Mouse (Mus musculus): ENCODE measurements at regions not wholly inside any gene's neighbourhood (a gene's known extent, or its start where the extent isn't known, plus 50 kb on each side); places are given as distances from the start of the nearest gene placed in this dataset.

GRCm38 (mm10) chr16:86501074-86501952, 599.7 kb upstream of the Adamts5 start:
- no peak for DNase-seq

DNA sequence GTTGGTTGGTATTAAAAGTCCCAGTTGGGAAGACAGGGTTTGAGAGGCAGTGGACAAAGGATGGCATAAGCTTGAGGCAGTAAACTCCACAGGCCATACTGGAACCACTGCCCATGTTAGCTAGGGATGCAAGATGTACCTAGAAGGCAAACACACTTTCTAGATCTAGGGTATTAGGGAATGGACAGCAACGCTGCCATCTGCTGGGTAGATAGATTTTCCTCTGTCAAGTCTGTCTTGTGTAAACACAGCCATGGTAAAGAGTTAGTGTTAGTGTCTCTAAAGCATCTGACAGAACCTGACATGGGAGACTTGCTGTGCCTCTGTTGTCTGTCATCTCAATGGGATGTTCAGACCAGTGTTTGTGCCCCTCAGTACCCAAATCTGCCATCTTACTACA, 573.5 kb upstream of the Adamts5 start:
- no peak for DNase-seq

GRCm38 (mm10) chr16:86473059-86473740, 571.6 kb upstream of the Adamts5 start:
- no peak for DNase-seq

DNA sequence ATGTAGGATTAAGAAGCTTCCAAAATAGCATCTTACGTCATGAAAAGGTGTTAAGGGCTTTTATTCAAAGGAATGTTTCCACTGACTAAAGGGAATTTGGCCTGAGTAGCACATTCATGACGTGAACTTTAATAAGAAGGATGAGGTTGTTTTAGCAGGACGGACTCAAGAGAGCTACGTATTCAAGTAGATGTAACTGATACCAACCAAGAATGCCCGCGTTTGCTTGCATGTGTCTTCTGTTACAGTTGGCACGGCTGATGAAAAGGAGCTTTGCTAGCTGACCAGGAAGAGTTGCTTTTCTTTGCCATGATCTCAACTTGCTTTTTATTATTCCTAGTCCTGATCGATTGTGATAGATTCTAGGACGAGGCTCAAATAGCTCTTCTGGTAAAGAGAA, 559.4 kb upstream of the Adamts5 start:
- no peak for DNase-seq

GRCm38 (mm10) chr16:86456649-86457048, 555.0 kb upstream of the Adamts5 start:
- DNase-seq, result no peak

- DNase-seq, result no peak
These were observed 553.2 kb upstream of the Adamts5 start for GRCm38 (mm10) chr16:86454810-86455209.

DNA sequence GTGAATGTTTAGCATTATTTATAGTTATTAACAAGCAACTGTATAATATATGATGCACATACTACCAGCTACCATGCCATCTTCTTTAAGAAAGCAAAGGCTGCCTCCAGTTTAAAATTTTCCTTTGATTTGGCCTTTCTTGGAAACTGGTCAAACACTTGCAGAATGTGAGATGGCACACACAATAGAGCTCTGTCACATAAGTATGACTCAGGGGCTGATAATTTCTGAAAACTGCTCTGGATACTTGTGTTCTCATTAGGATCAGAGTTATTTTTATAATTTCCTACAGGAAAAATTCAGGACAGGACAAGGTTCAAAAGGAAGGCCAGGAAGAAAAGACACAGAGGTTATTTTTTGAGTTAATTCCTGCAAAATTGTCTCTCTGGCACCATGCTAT, 552.4 kb upstream of the Adamts5 start:
- DNase-seq, result no peak

DNA sequence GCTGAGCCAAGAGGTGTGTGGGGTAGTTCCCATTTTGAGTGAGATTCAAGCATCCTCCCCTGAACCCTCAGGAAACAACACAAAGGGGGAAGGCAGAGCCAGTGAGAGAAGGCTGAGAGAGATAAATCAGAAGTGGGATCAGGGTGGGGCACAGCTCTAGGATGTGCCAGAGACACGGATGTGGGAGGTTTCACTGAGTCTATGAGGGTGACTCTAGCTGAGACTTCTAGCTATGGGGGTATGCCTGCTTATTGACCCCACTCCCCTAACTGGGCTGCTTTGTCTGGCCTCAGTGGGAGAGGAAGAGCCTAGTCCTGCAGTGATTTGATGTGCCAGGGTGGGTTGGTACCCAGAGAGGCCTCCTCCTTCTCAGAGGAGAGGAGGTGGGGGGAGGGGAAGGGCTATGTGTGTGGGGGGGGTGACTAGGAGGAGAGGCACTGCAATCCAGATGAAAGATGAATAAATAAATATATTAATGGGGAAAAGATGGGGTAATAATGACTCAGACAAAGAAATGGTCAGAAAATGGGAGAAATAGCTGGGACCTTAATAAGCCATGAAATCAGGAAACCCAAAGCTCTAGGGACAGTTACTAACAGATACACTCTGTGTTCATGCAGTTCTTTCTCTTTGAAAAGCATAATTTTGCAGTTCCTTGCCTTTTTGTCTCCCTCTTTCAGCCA, 547.0 kb upstream of the Adamts5 start:
- DNase-seq, result no peak

DNA sequence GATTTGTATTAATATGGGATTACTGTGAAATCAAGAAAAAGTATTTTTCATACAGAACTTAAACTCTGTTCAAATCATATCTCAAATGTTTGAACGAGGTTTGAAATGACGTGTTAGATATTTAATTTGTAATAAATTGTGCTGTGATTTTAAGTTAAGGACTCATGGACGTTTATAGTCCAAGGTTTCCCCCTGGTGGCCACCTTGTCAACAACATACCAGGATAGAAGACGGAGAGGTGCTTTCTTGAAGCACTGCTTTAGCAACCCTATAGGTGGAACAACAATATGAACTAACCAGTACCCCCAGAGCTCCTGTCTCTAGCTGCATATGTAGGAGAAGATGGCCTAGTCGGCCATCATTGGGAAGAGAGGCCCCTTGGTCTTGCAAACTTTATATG, 517.8 kb upstream of the Adamts5 start:
- peak; percentile 86 for DNase-seq

DNA sequence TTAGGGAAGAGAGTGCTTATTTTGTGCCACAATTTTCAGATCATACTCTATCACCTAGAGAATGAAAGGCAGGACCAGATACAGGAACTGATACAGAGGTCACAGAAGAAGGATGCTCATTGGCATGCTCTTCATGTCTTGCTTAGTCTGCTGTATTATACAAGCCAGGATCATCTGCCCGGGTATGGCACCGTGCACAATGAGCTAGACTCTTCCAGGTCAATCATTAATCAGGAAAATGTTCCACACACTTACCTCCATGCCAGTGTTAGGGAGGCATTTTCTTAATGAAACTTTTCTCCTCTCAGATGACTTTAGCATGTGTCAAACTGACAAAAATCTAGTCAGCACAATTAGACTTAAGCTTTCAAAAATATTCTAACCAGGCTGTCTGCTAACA, 502.7 kb upstream of the Adamts5 start:
- DNase-seq, result no peak

GRCm38 (mm10) chr16:86401381-86401780, 499.8 kb upstream of the Adamts5 start:
- no peak for DNase-seq

DNA sequence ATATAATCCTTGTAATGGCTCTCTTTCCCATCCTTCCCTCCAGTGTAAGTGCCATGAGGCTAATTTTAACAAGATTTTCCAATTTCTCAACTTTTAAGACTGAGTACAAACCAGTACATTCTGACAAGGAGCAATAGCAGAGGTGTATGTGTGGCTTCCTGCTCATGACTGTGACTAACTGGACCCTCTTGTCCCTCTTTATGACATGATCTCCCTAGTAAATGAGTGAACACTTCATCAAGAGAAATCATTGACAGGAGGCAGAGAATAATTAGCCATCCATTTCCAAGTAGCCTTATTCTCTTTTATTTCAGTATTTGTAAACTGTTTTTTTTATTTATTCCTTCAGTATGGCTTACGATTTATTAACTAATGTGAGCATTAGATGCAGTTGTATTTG, 497.7 kb upstream of the Adamts5 start:
- DNase-seq, result no peak

DNA sequence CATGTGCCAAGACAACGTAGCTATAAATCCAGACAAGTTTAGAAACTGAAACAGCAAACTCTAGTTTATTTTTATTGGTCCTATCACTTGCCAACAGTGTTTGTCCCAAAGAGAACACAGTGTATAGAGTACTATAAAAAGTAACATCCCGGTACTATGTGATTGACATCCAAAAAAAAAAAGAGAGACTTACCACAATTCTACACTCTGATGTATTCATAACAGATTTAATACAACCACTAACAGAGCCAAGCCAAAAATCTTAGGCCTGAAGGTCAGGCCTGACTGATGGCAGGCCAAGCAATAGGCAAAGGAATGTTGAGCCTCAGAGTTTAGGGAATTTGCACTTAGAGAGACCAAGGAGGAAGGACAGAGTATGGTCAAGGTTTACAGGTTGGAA, 495.9 kb upstream of the Adamts5 start:
- no peak for DNase-seq

DNA sequence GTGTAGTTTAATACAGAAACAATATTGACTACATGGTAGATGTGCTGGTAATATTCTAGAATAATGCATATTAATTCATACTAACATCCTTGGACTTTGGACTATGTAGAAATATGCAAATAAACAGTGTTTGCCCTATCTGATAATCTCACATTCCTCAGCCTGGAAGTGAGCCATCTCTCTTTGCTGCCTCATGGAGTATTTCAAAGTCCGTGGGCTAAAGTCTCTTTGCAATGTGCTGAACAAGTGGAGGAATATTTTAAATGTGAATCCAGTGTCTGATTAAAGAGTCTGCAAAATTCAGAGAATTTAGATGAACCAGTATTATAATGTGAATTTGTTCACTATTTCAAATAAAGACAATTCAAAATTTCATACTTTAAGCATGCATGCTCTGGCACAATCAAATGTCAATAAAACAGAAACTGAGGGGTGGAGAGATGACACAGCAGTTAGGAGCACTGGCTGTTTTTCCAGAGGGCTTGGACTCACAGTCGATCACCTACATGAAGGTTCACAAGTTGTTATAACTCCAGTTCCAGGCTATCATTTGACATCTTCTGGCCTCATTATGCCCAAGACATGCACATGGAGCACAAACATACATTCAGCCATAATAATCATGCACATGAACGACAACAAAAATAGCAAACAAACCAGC, 487.6 kb upstream of the Adamts5 start:
- DNase-seq, result no peak

GRCm38 (mm10) chr16:86388128-86388527, 486.5 kb upstream of the Adamts5 start:
- no peak for DNase-seq

DNA sequence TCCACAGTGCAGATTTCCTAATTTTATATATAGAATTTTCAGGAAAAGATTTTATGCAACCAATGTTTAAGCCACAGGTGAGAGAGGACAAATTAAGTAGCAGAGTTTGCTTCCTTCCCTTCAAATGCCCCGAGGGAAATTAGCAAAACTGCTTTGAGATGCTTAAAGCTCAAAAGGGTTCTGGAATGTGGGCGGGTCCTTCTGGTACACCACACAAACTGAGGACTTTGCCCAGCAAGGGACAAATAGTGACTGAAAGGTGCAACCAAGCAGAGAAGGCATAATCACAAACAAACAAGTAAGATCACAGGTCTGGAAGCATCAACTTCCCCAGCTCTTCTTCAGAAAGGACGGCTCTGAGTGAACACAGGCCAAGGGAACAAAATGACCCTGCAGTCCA, 476.4 kb upstream of the Adamts5 start:
- DNase-seq, result no peak

GRCm38 (mm10) chr16:86371652-86372051, 470.0 kb upstream of the Adamts5 start:
- no peak for DNase-seq

DNA sequence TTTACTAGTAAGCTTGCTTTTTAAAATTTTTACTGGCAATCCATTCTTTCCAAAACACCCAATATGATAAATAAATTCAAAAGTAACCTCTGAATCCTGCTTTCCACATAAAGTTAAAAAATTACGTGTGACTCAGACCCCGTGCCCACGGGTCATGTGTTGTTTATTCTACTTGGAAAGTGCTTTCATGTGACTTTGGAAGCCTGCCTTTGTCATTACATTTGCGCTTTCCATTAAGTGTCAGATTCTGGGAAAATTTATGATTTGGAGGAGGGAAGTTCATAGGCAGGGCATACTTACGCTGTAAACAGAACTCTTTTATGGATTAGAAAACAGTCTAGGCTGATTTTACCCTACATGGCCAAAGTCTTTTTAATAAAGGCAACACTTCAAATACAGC, 466.8 kb upstream of the Adamts5 start:
- DNase-seq, result no peak

DNA sequence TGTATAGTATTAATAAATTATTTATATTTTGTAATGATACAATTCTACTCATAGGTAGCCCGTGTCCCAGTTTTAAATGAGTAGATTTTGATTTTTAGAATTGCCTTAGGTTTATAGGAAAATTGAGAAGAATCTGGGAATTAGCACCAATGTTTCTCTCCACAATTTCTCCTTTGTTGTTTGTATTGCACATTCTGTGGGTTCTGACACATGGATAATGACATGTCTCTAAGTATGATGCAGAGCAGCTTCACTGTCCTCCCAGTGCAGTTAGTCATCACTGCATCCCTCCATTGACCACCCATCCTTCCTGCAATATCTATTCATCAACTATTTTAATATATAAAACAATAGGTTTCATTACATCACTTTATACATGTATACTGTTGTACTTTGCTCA, 464.6 kb upstream of the Adamts5 start:
- DNase-seq, result no peak

DNA sequence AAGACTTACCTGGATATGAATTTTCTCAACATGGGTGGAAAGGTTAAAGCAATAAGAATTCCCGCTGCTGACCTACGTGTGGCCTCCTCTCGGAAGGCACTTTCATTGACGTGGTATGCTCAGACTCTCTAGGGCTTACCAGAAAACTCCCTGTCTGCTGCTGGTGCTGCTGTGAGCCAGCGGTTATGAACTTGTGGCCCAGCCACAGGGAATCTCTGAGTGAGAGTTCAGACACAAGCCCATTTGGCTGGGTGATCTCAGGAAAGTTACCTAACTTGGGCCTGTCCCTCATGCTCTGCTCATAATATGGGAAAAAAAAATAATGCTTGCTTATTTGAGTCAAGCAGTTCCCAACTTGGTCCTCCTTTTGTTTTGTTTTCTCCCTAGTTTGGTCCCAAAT, 459.5 kb upstream of the Adamts5 start:
- DNase-seq, result no peak

DNA sequence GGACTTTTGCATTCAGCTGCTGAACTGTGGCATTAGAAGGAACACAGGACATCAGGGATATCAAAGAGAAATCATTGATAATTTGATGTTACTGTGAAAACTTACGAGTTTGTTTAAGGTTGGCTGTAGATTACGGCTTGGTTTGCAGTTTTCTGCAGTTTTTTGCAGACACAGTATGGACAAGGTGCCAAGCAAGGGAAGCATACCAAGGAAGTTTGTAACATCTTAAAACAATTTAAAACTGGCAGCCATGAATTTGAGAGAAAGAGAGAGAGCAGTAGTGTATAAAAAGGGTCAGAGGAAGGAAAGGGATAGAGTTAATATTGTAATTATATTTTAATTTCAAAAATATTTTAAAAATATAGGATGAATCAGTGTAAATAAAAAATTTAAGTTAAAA, 453.4 kb upstream of the Adamts5 start:
- DNase-seq, result no peak

DNA sequence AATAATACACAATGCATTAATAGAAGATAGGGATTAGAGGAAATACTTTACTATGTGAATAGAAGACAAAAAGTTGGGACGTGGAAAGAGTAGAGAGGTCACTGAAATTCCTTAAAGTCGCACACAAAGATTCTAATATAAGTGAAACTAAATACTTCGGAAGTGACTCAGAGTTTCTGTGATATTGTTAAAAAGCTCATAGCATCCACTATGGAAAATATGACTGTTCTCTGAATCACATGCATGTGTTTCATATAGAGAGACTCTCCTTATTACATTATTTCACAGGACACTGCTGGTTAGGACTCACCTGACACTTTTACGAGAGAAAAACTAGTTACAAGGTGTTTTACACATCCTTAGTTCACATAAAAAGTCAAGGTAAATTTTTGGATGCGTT, 446.1 kb upstream of the Adamts5 start:
- no peak for DNase-seq

GRCm38 (mm10) chr16:86346916-86347315, 445.3 kb upstream of the Adamts5 start:
- no peak for DNase-seq
